Mouse (Mus musculus) frontal cortex, postnatal 25 days (tissue): ENCODE results near the gene Diras2.

Source experiments
- DNase-seq, 2 experiments: peaks; one replicate each; pipeline ENCODE4 v3.0.0; 2022; ENCODE audit warnings: low spot score in 2 of 2

The Diras2 gene

DNA sequence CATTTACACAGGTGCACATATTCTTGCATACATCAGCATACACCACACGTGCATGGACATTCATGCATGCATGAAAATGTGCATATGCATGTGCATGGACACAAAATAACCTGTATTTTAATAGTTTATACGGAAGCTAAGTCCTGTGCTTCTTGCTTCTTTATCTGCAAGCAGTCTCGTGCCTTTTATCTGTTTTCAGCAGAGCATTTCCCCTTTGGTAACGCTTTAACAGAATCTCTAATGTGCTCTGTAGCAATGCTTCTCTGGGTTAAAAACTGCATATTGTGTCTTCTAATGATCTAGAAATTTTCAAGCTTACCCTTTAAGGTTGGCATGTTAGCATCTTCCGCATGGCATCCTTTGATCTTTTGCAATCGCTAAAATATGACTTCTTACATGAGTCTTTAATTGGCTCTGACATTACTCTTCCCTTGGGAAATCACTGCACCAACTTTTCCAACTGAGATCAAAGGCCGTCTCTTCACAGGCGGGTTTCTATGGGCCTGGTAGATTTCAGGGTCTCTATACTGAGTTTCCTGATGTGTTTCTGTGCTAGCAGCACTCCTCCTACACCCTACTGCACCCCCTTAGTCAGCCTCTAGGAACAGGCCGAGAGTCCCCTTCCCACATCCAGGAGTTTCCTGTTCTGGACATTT, 21.9 kb upstream of the Diras2 start:
- no peak for DNase-seq

DNA sequence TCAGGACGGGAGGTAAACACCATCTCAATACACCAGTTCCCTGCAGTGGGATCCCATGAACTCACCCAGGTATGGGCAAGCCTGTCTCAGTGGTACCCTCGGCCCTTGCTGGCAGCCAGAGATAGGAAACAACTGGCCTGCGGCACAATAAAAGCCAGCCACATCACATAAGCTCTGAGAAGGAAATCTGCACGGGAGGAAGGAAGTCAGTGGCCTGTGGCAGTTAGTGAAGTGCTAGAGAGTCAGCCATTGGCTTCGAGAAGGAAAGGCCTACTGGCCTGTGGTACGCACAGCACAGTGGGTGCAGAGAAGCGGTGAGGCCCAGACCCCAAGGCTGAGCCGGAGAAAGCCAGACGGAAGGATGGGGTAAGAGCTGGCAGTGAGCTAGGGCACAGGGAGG, 20.2 kb upstream of the Diras2 start:
- DNase-seq = no peak

DNA sequence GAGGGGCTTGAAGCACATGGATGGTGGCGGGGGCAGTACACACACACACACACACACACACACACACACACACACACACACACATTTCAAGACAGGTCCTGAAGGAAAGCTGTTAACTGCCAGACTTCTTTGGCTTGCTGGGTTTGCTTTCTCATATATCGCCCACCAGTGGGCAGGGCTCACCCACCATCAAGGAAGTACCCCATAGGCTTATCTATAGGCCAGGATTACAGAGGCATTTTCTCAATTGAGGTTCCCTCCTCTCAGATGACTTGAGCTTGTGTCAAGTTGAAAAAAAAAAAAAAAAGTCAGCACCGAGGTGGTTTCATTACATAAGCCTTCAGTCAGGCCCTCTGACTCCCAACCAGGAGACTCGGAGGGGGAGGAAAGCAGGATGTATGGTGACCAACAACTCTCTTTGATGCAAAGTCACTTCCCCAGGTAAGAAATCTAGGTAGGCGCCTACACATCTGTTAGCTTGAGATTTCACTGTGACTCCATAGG, 19.7 kb upstream of the Diras2 start:
- no peak for DNase-seq

DNA sequence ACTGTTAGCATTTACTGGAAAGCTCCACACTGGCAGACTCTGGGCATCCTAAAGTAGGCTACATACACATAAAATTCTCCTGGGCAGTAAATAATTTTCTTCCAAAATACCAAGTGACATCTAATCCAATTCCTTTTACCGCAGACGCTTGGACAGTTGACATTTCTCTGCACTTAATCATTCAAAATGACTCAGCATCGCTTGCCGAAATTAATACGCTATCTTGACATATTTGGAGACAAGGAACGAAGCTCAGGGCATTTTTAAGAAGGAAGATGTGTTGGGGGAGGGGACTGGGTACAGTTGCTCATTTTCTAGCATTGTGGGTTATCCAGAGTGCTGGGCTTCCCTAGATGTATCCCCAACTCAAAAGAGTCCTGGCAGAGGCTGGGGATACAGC, 15.2 kb upstream of the Diras2 start:
- DNase-seq = no peak

DNA sequence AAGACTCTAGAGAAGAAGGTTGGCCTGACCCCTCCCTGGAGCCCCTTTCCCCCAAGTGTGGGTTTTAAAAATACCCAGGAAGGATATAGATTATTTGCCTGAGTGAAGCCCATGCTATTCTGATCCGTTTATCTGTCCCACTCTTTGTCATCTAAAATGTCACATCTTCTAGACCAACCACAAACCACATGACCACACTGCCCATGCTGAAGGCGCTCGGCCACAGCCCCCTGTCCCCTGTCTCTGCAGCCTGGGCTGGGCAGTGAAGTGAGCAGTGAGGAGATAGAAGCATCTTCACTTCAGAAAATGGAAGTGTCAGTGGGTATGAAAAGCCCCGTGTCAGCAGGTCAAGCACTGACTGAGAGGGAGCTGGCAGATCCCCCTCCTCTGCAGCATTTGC, 11.6 kb upstream of the Diras2 start:
- DNase-seq = no peak

DNA sequence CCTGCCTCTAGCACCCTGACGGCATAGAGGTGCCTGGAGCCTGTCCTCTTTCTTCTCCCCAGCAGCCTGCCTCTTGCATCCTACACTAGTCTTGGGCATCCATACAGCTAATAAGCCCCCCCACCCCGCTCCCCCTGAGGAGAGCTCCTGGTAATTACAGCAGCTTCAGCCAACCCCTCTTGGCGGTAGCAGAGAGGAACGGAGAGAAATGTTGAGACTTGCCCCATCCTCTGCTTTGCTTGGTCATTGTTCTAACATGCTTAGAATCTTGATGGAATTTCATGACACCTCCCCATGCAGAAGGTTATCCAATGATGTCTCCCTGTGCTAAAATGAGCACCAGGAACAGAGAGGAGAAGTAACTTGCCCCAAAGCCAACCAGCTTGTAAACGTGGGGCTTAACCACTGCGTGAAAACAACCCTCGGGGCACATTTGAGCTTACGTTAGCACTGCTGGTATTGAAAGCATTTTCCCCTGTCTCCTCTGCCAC, 11.0 kb upstream of the Diras2 start:
- no peak for DNase-seq

DNA sequence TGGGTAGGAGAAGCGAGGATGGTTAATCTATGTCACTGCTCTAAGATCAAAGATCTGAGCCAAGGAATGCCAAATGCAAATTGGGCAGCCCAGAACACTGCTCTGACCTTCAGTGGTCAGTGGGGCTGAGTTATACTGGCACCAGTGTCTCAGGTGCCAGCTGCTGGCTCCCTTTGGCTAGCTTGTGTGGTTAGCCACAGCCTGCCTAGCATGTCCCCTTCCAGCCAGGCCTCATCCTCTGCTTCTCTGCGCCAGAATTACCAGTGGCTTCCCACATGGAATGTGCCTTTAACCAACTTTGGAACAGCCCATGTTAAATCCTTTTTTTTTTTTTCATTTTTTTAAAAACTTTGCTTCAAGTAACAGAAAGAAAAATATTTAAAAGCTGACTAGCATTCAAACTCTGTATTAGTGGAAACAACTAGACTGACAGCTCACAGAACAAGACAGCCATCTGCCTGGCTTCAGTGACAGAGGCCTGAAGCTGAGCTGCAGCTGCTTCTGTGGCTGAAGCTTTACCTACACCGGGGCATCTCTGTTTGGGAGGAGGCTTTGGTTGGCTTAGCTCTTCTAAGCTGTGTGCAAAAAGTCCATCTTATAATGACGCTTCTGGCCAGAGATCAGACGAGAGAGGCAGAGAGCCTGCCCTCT, 10.4 kb upstream of the Diras2 start:
- no peak for DNase-seq

DNA sequence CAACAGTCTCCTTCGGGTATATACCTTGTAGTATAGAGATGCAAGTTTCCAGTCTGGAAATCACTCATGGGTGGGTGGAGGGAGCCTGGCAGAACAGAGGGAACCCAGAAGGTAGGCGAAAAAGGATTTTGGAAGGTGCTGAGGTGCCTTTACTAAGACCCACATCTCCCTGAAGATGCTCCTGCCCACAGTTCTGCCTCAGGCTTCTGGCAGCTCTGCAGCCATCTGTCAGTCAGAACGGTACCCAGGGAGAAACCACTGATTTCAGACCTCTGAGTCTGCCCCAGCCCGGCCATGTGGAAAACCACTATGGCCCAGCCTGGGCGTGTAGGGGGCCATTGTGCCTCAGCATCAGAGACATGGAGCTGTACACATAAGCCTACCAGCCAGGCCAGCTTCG, 8.4 kb upstream of the Diras2 start:
- DNase-seq = no peak

DNA sequence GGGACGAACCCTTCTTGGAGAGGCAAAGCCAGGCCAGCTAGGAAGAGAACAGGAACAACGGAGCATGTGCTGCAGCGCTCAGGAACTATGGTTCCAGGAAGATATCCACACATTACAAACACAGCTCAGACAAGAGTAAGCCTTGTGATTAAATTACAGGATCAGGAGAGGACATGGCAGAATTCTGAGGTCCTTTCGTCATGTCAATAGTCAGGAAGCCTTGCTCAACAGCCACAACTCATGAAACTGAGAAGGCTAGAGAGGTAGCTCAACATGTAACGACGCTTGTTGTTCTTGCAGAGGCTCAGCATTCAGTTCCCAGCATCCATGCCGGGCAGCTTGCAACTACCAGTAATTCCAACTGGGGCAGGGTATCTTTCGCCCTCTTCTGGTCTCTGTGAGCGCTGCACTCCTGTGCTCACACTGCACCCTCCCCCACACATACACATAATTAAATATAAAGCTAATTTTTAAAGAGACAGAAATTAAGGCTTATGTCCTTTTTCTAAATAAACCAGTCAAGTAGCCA, 7.6 kb upstream of the Diras2 start:
- DNase-seq = no peak

DNA sequence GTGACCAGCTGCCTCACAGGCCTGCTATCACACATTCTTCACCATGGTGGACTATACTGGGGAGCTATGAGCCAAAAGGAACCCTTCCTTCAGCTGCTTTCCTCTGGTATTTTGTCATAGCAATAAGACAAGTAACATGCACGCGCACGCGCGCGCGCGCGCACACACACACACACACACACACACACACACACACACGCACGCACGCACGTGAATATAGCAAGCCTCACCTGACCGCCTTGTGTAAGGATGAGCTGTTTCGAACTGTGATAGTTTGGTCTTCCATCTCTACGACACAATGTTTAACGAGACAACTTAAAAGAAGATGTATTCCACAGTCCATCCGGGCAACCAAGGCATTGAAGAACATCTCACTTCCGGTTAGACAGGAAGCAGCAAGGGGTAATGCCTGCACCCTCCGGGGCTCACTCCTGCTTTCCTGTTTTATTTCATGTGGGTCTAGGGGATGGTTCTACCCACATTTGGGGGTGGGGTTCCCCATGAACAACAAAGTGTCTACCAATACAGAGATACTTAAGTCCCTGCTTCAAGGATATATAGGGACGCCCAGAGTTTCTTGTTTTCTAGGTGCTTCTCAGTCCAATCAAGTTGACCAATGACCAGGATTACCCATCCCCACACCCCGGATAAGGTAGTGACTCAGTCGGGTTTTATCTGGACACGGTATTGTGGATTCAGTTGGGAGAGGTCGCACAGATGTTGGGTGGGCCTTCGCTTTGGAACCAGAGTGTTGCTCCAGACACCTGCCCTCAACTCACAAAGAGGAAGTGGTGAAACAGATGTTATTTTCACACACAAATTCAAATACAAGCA, 6.9 kb upstream of the Diras2 start:
- DNase-seq = no peak

DNA sequence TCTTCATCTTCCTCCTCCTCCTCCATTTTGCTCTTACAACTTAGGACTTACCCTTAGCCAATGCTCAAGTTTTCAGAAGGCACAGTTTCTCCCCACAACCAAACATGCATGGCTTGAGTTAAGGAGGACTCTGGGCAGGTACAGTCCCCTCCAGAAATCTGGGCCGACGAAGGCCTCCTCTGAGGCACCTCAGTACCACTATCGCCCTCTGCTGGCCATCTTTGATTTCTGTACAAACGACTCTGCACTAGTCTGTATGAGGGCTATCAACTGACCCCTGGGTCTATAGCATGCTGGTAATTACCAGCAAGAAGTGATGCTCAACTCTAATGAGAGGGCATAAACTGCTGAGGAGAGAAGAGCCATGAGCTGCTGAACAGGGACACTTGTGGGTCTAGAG, 4.5 kb upstream of the Diras2 start:
- DNase-seq = peak in 1 of 2 experiments; percentile 48

DNA sequence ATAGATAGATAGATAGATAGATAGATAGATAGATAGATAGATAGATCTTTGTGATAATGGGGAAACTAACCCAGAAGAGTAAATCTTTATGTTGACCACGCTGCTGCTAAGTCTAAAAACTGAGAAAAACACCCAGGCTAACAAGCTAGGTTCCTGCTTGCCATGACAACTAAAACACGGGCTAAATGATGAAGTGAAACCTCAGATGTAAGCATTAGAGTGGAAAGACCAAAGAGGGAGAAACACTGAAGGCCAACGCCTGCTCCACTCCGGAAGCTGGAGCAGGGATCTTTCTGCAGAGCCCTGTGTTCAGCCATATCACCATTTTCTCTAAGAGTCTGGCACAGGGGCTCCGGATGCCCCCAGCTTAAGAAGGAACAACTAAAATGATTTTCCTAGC, 2.6 kb upstream of the Diras2 start:
- DNase-seq = no peak

DNA sequence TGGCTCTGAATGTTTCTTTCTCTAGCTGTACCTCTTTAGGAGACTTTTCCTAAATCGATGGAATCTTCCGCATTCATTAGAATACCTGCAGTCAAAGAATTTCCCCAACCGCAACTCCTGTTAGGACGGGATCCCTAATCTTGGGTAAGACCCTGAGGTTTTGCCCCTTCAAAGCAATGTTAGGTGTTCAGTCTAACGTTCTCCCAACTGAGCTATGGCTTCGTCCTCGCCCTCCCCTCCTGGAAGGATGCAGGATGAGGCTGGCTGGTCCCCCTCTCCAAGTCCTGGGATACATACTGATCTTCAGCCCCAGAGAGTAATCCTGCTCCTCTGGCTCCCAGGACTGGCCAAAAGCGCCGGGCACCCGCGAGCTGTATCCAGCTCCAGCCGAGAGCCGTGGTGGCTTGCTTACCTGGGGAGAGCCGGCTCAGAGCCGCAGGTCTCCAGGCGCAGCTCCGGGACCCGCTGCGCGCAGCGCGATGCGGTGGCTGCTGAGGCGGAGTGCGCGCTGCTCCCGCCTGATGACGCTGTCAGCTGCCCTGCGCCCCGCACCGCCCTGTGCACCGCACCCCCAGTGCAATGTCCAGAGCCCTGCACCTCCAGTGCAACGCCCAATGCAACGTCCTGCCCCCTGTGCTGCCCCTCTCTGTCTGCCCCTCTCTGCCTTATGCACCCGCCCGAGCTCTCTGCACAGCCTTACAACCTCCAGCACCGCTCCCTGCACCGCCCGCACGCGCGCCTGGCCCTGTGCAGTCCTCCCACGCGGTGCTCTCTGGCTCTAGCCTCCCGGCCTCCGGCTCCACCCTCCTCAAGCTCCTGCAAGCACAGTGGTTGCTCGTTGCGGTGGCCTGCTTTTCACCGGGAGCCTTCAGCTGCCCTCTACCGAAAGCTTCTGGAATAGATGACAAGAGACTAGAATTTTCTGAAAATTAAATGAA, 802 bp downstream of the Diras2 start:
- DNase-seq = peak; percentile 59 to 70

DNA sequence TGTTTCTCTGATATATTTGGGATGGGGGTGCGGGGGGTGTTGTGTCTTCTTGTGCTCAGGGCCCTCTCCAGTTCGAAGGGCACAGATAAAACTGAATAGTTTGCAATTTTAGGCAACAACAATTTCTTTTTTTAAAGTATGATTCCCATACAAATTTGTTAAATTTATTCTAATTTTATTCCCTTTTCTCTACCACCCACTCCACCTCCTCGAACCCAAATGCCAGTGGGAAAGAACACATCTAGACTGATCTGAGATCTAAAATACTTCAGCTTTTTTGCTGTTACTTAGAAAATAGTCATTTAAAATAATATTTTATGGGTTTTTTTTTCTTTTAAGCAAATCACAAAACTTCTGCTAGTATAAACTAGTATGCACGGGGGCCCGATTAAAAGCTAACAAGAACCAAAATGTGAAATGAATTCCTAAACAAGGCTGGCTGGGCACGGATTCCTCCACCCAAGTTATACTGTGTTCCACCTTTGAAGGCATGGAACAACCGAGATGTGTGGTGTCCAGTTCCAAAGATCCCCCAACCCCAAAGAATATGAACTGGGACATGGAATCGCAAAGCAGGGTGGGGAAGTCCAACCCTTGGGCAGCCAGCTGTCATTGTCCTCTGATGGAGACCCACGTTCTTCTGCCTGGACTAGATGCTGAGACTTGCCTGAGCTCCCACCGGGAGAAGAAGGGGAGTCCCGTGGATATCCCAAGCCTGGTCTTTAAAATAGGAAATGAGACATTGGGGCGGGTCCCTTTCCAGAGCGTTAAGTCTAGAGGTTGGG, 1.7 kb downstream of the Diras2 start:
- no peak for DNase-seq

DNA sequence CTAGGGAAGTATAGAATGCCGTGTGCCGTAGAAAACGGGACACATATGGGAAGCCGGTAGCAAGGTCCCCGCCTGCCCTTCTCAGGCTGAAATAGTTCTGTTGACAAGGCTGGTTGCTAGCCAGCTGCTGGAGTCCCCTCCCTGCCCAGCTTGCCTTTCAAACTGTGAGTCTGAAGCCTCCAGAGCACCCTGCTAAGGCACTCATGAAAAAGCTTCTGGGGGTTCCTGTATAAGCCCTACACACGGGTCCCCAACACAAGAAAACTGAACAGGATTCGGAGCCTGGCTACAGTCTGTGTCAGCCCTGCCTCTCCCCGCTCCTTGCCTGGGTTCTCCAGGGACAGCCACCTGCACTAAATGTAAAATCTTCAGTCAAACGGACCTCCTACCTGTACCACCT, 2.3 kb downstream of the Diras2 start:
- no peak for DNase-seq

DNA sequence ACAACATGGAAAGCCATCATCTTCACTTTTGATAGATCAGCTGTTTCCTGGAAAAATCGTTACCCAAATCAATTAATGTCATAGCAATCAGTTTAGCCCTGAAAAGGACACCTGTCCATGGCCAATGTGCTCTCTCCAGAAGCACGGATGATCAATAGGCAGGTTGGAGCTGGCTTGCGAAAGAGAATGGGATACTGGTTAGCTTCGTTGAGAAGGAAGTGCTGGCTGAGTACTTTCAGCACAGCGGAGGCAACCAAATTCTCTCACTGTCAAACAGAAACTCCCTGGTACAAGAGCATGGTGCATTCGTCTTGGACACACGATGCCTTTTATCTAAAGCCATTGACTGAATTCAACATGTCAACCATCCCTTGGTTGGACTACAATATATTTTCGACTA, 2.8 kb downstream of the Diras2 start:
- no peak for DNase-seq

DNA sequence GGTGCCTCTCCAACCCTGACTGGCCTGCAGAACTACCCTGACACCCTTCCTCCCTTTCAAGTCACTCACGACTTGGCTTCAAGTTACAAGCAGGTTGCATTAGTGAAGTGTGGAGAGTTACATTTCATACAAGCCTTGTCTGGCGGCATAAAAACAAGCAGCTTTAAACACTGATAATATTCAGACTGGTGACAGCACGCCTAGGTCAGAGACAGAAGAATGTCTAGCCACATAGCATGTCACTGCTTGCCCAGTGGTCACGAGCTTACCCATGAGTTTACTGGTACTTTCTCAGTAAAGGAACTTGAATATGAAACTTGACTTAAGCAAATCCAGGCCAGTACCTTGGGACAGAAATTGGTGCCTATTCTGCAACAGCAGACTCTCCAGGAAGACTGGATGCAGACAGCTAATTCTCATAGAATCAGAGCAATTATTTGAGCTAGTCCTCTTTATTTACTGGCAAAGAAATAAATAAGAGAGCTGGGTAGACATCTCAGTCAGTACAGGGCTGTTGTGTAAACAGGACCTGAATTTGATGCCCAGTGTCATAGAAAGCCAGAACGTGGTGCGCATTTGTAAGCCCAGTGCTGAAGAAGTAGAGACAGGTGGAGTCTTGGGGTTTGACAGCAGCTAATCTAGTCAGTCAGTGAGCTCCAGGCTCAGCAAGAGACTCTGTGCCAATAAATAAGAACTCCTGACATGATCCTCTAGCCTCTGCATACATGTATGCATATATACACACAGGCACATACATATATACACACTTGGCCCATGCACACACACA, 4.6 kb downstream of the Diras2 start:
- DNase-seq = no peak

DNA sequence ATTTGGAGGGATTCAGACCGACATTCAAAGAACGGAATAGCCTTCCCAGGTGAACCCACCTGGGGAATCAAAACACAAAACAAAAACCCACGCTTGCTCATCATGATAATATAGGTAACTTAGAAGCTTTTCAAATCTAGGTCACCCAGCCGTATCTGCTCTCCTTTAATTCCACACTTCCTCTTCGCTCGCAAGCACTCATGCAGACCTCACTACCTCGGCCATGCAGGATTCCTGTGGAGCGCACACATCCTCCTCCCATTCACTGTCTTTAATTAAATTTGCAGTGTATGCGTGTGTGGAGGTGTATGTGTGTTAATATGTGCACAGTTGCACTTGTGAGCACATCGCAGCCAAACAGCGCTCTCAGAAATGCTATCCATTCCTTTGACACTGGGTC, 6.8 kb downstream of the Diras2 start:
- no peak for DNase-seq

DNA sequence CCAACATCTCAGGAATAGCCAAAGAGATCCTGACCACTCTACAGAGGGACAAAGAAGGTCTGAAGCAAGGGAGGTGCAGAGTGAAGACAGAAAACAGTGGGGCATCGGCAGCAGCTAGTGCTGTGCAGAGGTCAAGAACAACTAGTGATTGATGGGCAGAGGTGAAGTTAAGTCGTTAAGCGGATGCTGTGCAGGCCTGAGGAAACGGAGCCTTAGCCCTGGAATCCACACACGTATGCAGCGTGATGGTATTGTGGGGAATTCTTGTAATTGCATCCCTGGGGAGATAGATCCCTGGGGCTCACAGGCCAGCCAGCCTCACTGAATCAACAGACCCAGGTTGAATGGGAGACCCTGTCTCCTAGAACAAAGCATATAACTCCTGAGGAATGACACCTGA, 9.9 kb downstream of the Diras2 start:
- no peak for DNase-seq

DNA sequence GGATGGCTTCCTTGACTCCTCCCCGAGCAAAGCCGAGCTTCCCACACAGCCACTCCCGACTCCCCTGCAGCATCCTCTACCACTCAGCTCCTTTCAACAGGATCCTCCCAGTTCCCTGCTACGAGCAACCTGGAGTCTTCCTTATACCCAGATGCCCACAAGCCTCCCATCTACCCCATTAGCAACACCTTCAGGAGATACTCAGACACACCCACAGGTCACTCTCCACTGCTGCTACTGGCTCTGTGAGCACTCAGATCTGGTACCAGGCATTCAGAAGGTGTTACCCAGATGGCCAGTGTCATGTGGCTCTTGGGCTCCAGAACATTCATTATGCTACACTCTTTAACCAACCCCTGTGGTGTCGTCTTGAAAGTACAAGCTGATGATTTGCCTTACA, 11.7 kb downstream of the Diras2 start:
- no peak for DNase-seq
